Mouse (Mus musculus) heart, postnatal 0 days (tissue): ENCODE measurements around the gene Ndufaf1. TPM values are rescaled to one million over a fixed set of nuclear protein-coding genes. Genes with fewer than 3 reads are reported as not detected.
A peak's percentile ranks its signal among the peaks of the same experiment; 100 is the strongest.

ENCODE experiments used
- ATAC-seq: fragments of 200-750 bp; cut with Nextera tagmentation; 2 replicates; pipeline ENCODE4 v1.8.0; 2017; ENCODE audit warnings: low read depth, moderate number of reproducible peaks, moderate library complexity; ENCODE audit not compliant: insufficient read depth
- DNase-seq: peaks from one replicate; pipeline ENCODE4 v3.0.0-alpha.2; 2016; ENCODE audit warnings: low spot score
- H3K27ac ChIP-seq: fragments of 300-500 bp; sonication (generic); 2 replicates; pipeline ENCODE4 v1.5.1; 2014; ENCODE audit warnings: low read depth, mild to moderate bottlenecking
- H3K27me3 ChIP-seq: fragments of 300-500 bp; sonication (generic); 2 replicates; pipeline ENCODE4 v1.6.1; 2014; ENCODE audit warnings: low read length, mixed read lengths; ENCODE audit not compliant: control insufficient read depth, insufficient read depth
- H3K36me3 ChIP-seq: fragments of 300-500 bp; sonication (generic); replicated peaks from 2 replicates; pipeline ENCODE4 v1.6.1; 2014; ENCODE audit warnings: low read length, mixed read lengths; ENCODE audit not compliant: control insufficient read depth, insufficient read depth
- H3K4me1 ChIP-seq: fragments of 300-500 bp; sonication (generic); 2 replicates; pipeline ENCODE4 v1.6.1; 2014; ENCODE audit warnings: antibody characterized with exemption; ENCODE audit not compliant: control insufficient read depth, insufficient read depth
- H3K4me2 ChIP-seq: fragments of 300-500 bp; sonication (generic); 2 replicates; pipeline ENCODE4 v1.6.1; 2014; ENCODE audit warnings: low read depth, mild to moderate bottlenecking, low read length, moderate library complexity
- H3K4me3 ChIP-seq: fragments of 300-500 bp; sonication (generic); 2 replicates; pipeline ENCODE4 v1.5.1; 2014; ENCODE audit warnings: low read depth, low read length
- H3K9ac ChIP-seq: fragments of 300-500 bp; sonication (generic); replicated peaks from 2 replicates; pipeline ENCODE4 v1.6.1; 2014; ENCODE audit warnings: low read depth, low read length, mixed read lengths
- H3K9me3 ChIP-seq: fragments of 300-500 bp; sonication (generic); replicated peaks from 2 replicates; pipeline ENCODE4 v1.6.1; 2016; ENCODE audit warnings: low read length; ENCODE audit not compliant: control insufficient read depth
- CTCF ChIP-seq: IDR thresholded peaks from 2 replicates; pipeline ENCODE4 v1.5.1; 2016; ENCODE audit warnings: antibody characterized with exemption, control low read depth, low read depth
- EP300 ChIP-seq: IDR thresholded peaks from 2 replicates; pipeline ENCODE4 v1.6.1; 2016; ENCODE audit warnings: antibody characterized with exemption, low read depth
- WGBS: fragments of 180-500 bp; shearing (Covaris S2); extraction: QIAGEN DNeasy Blood & Tissue Kit; methylation state at CpG from one replicate; pipeline ENCODE4 v1.1.7; 2014; 5-methylcytosine and 5-hydroxymethylcytosine counted together
- polyA plus RNA-seq: library from polyadenylated mRNA; unstranded; fragments of >200 nt; fragmentation: Nextera tagmentation; extraction: Ambion mirVana; gene quantifications from 2 replicates; pipeline ENCODE4 v1.2.1, GENCODE M21; 2015
- total RNA-seq: library from RNA; depleted of rRNA; stranded (reverse); fragments of >200 nt; gene quantifications from 2 replicates; pipeline ENCODE4 v1.2.3, GENCODE M21; 2014; ENCODE audit warnings: low replicate concordance; rRNA removed

Gene Ndufaf1
- total and polyA plus RNA-seq, 2 experiments from 2014 or later: 37.9 to 83.3 TPM

DNA sequence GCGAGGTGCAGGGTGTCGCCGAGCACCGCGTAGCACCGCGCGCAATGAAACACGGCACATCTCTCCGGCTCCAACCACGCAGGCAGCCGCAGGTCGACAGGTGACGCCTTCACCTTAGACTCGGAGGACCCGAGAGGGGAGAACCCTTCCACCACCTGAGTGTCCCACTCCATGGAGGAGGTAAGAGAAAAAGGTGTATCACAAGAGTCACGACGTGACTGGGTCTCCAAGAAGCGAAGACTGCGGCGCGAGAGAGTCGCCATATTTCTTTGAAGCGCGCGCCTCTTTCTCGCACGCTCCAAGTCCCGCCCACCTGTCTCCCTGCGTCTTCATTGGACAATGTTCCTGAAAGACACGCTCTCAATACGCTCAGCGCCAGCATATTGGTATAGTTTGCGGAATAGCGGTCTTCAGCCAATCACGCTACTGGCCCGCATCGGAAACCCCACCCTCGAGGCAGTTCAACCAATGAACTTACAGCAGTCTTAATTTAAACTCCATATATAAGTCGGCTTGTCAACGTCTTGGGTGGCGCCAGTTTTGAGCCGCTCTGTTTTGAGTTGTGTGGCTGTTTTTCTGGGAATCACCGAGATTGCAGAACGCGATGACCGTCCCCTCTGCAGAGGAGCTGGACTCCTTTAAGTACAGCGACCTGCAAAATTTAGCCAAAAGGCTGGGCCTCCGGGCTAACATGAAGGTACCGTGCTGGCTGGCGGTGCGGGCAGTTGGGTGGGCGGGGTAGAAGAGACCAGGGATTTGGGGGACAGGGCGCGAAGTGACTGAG, 44.2 kb downstream of the Ndufaf1 start, which contains the start of the genes Nusap1 and Oip5:
TSS of gene Nusap1 (plus strand) at position 100 of the 784 bp plus-strand sequence.
TSS of gene Oip5 (minus strand) at position 271 of the 784 bp plus-strand sequence.
- 0% methylated on average over 55 of the region's 55 CpGs for WGBS

GRCm38 (mm10) chr2:119617841-119618198, 44.8 kb downstream of the Ndufaf1 start:
- peak; percentile 52 for ATAC-seq
- Histone ChIP-seq H3K4me1 (peaks cover 9% of the 10 kb centered on the region; the same call in 1 of the 2 replicates), H3K9ac (peak overlapping the region; percentile 71), H3K27me3 (no peaks in the 10 kb centered on the region), H3K36me3 (no peaks in the 10 kb centered on the region), H3K27ac (peak overlapping the region; percentile 59; the same call in 1 of the 2 replicates), H3K4me3 (peak overlapping the region; percentile 85), H3K4me2 (peak overlapping the region; percentile 83), H3K9me3 (no peaks in the 10 kb centered on the region)
- DNase-seq: no peak
- under 1% methylated on average over 13 of the region's 13 CpGs for WGBS
- TF ChIP-seq EP300: no peak
- no peak for TF ChIP-seq CTCF

More for the DNA sequence above, 44.2 kb downstream of the Ndufaf1 start, which contains the start of the genes Nusap1 and Oip5:
- peak within 1 kb of the TSS; percentile 94 for H3K4me2 ChIP-seq
- peak within 1 kb of the TSS; percentile 85 for H3K4me3 ChIP-seq
- peak; percentile 97 for DNase-seq
- H3K27ac ChIP-seq: peak within 1 kb of the TSS; percentile 59
- peaks cover 4% of the 10 kb centered on the region; the same call in 1 of the 2 replicates for H3K36me3 ChIP-seq
- TF ChIP-seq EP300: no peak
- no peak for TF ChIP-seq CTCF
- H3K4me1 ChIP-seq: peaks cover 9% of the 10 kb centered on the region; the same call in 1 of the 2 replicates
- H3K9ac ChIP-seq: peak within 1 kb of the TSS; percentile 71
- peak; percentile 100 for ATAC-seq
- H3K27me3 ChIP-seq: no peaks in the 10 kb centered on the region
- H3K9me3 ChIP-seq: no peaks in the 10 kb centered on the region

DNA sequence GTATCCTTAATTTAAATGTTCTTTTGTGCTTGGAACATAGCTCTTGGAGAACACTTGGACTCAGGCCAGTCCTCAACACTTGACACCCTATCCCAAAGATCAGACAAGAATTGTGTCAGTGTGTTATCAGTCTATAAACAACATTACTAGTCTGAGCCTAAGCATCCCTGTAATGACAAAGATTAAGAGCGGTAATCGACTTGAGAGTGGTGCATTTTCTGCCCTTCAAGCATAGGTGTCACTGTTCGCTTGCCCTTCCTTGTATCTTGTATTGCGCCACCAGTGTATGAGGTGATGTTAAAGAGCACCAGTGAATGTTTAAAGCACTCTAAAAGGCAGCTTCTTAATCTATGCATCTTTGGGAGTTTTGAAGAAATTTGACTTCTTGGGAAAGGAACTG, 55.6 kb downstream of the Ndufaf1 start:
- Histone ChIP-seq H3K27ac (no peak overlapping the region), H3K9me3 (no peaks in the 10 kb centered on the region), H3K36me3 (peaks cover 50% of the 10 kb centered on the region), H3K27me3 (no peaks in the 10 kb centered on the region), H3K9ac (no peak overlapping the region), H3K4me1 (peaks cover 11% of the 10 kb centered on the region; the same call in 1 of the 2 replicates), H3K4me3 (no peak overlapping the region), H3K4me2 (no peak overlapping the region)
- no peak for DNase-seq
- 68% methylated on average over 4 of the region's 4 CpGs for WGBS
- ATAC-seq: no peak
- TF ChIP-seq CTCF (peak; percentile 25; the same call in 1 of the 2 replicates), EP300 (no peak)

Other genes starting within 250 kb of the Ndufaf1 start
- gene Ino80, start 185.1 kb downstream of the Ndufaf1 start, total RNA-seq: 7.2 TPM in 2 replicates
- 1.7 and 2.0 TPM in 2 replicates for gene Ino80, start 185.1 kb downstream of the Ndufaf1 start, polyA plus RNA-seq
- gene Exd1, start 115.2 kb downstream of the Ndufaf1 start, total RNA-seq: not detected in 2 replicates
- 0.03 and 0.18 TPM in 2 replicates for gene Exd1, start 115.2 kb downstream of the Ndufaf1 start, polyA plus RNA-seq
- gene Chp1, start 115.1 kb downstream of the Ndufaf1 start, total RNA-seq: 81.1 and 82.3 TPM in 2 replicates
- gene Chp1, start 115.1 kb downstream of the Ndufaf1 start, polyA plus RNA-seq: 51.1 and 53.3 TPM in 2 replicates
- gene Nusap1, start 44.5 kb downstream of the Ndufaf1 start, total RNA-seq: 25.0 and 26.8 TPM in 2 replicates
- 13.5 and 14.2 TPM in 2 replicates for gene Nusap1, start 44.5 kb downstream of the Ndufaf1 start, polyA plus RNA-seq
- 0.88 and 12.2 TPM in 2 replicates for gene Oip5, start 44.4 kb downstream of the Ndufaf1 start, total RNA-seq
- gene Oip5, start 44.4 kb downstream of the Ndufaf1 start, polyA plus RNA-seq: 6.1 and 7.0 TPM in 2 replicates
- 7.9 and 10.2 TPM in 2 replicates for gene Rtf1, start 12.2 kb upstream of the Ndufaf1 start, total RNA-seq
- gene Rtf1, start 12.2 kb upstream of the Ndufaf1 start, polyA plus RNA-seq: 24.3 and 25.6 TPM in 2 replicates
- 0.50 and 6.6 TPM in 2 replicates for gene Itpka, start 79.5 kb upstream of the Ndufaf1 start, total RNA-seq
- 1.00 and 1.4 TPM in 2 replicates for gene Itpka, start 79.5 kb upstream of the Ndufaf1 start, polyA plus RNA-seq
- not detected in 2 replicates for gene Ltk, start 97.6 kb upstream of the Ndufaf1 start, total RNA-seq
- 0.05 and 0.07 TPM in 2 replicates for gene Ltk, start 97.6 kb upstream of the Ndufaf1 start, polyA plus RNA-seq
- gene Rpap1, start 124.7 kb upstream of the Ndufaf1 start, total RNA-seq: 13.9 and 20.5 TPM in 2 replicates
- gene Rpap1, start 124.7 kb upstream of the Ndufaf1 start, polyA plus RNA-seq: 9.0 and 10.2 TPM in 2 replicates
- gene Tyro3, start 134.9 kb upstream of the Ndufaf1 start, total RNA-seq: 8.5 and 19.0 TPM in 2 replicates
- gene Tyro3, start 134.9 kb upstream of the Ndufaf1 start, polyA plus RNA-seq: 3.1 and 3.5 TPM in 2 replicates
- 48.5 and 68.4 TPM in 2 replicates for gene Mga, start 234.4 kb upstream of the Ndufaf1 start, total RNA-seq
- 10.8 and 11.6 TPM in 2 replicates for gene Mga, start 234.4 kb upstream of the Ndufaf1 start, polyA plus RNA-seq